Mouse (Mus musculus) midbrain, postnatal 0 days (tissue): ENCODE results near the gene Bmpr2. TPM values are rescaled to one million over a fixed set of nuclear protein-coding genes. Genes with fewer than 3 reads are reported as not detected.

Experiments used
- ATAC-seq: fragments of 200-750 bp; cut with Nextera tagmentation; 2 replicates; pipeline ENCODE4 v1.8.0; 2017; ENCODE audit warnings: moderate number of reproducible peaks, mild to moderate bottlenecking, moderate TSS enrichment, moderate library complexity; ENCODE audit not compliant: low FRiP score
- DNase-seq: peaks from one replicate; pipeline ENCODE4 v3.0.0-alpha.2; 2015; ENCODE audit warnings: low spot score
- H3K27ac ChIP-seq: fragments of 300-500 bp; sonication (generic); 2 replicates; pipeline ENCODE4 v1.5.1; 2014; ENCODE audit warnings: low read depth, mild to moderate bottlenecking, low read length, mixed read lengths
- H3K27me3 ChIP-seq: fragments of 300-500 bp; sonication (generic); 2 replicates; pipeline ENCODE4 v1.6.1; 2014; ENCODE audit warnings: low read length, control low read depth, mixed read lengths; ENCODE audit not compliant: insufficient read depth
- H3K36me3 ChIP-seq: fragments of 300-500 bp; sonication (generic); 2 replicates; pipeline ENCODE4 v1.6.1; 2014; ENCODE audit warnings: low read length, control low read depth, mixed read lengths; ENCODE audit not compliant: insufficient read depth
- H3K4me1 ChIP-seq: fragments of 300-500 bp; sonication (generic); 2 replicates; pipeline ENCODE4 v1.6.1; 2014; ENCODE audit warnings: mild to moderate bottlenecking, control low read depth, antibody characterized with exemption, low read length, mixed read lengths; ENCODE audit not compliant: insufficient read depth
- H3K4me2 ChIP-seq: fragments of 300-500 bp; sonication (generic); 2 replicates; pipeline ENCODE4 v1.6.1; 2014; ENCODE audit warnings: low read depth, mild to moderate bottlenecking, low read length, mixed read lengths; ENCODE audit not compliant: poor library complexity, severe bottlenecking
- H3K4me3 ChIP-seq: fragments of 300-500 bp; sonication (generic); 2 replicates; pipeline ENCODE4 v1.5.1; 2014; ENCODE audit warnings: low read depth, mild to moderate bottlenecking, low read length, moderate library complexity
- H3K9ac ChIP-seq: fragments of 300-500 bp; sonication (generic); replicated peaks from 2 replicates; pipeline ENCODE4 v1.6.1; 2014; ENCODE audit warnings: mild to moderate bottlenecking, low read length, moderate library complexity, mixed read lengths; ENCODE audit not compliant: poor library complexity, severe bottlenecking
- H3K9me3 ChIP-seq: fragments of 300-500 bp; sonication (generic); 2 replicates; pipeline ENCODE4 v1.6.1; 2016; ENCODE audit warnings: low read length, control low read depth
- CTCF ChIP-seq: IDR thresholded peaks from 2 replicates; pipeline ENCODE4 v1.5.1; 2016; ENCODE audit warnings: antibody characterized with exemption, mild to moderate bottlenecking
- WGBS: fragments of 180-500 bp; shearing (Covaris S2); extraction: QIAGEN DNeasy Blood & Tissue Kit; methylation state at CpG from one replicate; pipeline ENCODE4 v1.1.7; 2014; 5-methylcytosine and 5-hydroxymethylcytosine counted together
- polyA plus RNA-seq: library from polyadenylated mRNA; unstranded; fragments of >200 nt; fragmentation: Nextera tagmentation; extraction: Ambion mirVana; gene quantifications from 2 replicates; pipeline ENCODE4 v1.2.1, GENCODE M21; 2015
- total RNA-seq: library from RNA; depleted of rRNA; stranded (reverse); fragments of >200 nt; gene quantifications from 2 replicates; pipeline ENCODE4 v1.2.3, GENCODE M21; 2014

The Bmpr2 gene
- total and polyA plus RNA-seq, 2 experiments from 2014 or later = 8.8 to 65.2 TPM

GRCm38 (mm10) chr1:59902634-59903033 lies 139.4 kb downstream of the Bmpr2 start:
- no peak for DNase-seq
- H3K27me3 ChIP-seq = no peaks in the 10 kb centered on the region
- no peak overlapping the region for H3K4me3 ChIP-seq
- TF ChIP-seq CTCF = no peak
- H3K4me1 ChIP-seq = no peaks in the 10 kb centered on the region
- no peak overlapping the region for H3K4me2 ChIP-seq
- H3K36me3 ChIP-seq = no peaks in the 10 kb centered on the region
- no peaks in the 10 kb centered on the region for H3K9me3 ChIP-seq
- ATAC-seq = no peak
- H3K27ac ChIP-seq = no peak overlapping the region
- WGBS = 35% methylated on average over 3 of the region's 3 CpGs
- no peak overlapping the region for H3K9ac ChIP-seq

- Histone ChIP-seq H3K4me2 (no peak overlapping the region), H3K9ac (no peak overlapping the region), H3K9me3 (no peaks in the 10 kb centered on the region), H3K27me3 (no peaks in the 10 kb centered on the region), H3K27ac (no peak overlapping the region), H3K4me3 (no peak overlapping the region), H3K4me1 (no peaks in the 10 kb centered on the region), H3K36me3 (no peaks in the 10 kb centered on the region)
- no peak for ATAC-seq
- no peak for DNase-seq
- WGBS = 93% methylated on average over 6 of the region's 6 CpGs
- no peak for TF ChIP-seq CTCF
Measured at GRCm38 (mm10) chr1:59904630-59905295, 141.6 kb downstream of the Bmpr2 start.

- DNase-seq (no peak), ATAC-seq (no peak)
- WGBS = 89% methylated on average over 2 of the region's 2 CpGs
- Histone ChIP-seq H3K4me1 (no peaks in the 10 kb centered on the region), H3K4me3 (no peak overlapping the region), H3K9ac (no peak overlapping the region), H3K4me2 (no peak overlapping the region), H3K36me3 (no peaks in the 10 kb centered on the region), H3K27ac (no peak overlapping the region), H3K27me3 (no peaks in the 10 kb centered on the region), H3K9me3 (no peaks in the 10 kb centered on the region)
- no peak for TF ChIP-seq CTCF
Measured at GRCm38 (mm10) chr1:59905916-59906315, 142.7 kb downstream of the Bmpr2 start.

GRCm38 (mm10) chr1:59906819-59907521 lies 143.8 kb downstream of the Bmpr2 start:
- ATAC-seq (no peak), DNase-seq (no peak)
- no peaks in the 10 kb centered on the region for H3K4me1 ChIP-seq
- H3K9ac ChIP-seq = no peak overlapping the region
- no peak overlapping the region for H3K4me2 ChIP-seq
- no peak for TF ChIP-seq CTCF
- H3K4me3 ChIP-seq = no peak overlapping the region
- no peaks in the 10 kb centered on the region for H3K36me3 ChIP-seq
- no peaks in the 10 kb centered on the region for H3K9me3 ChIP-seq
- no peaks in the 10 kb centered on the region for H3K27me3 ChIP-seq
- WGBS = 90% methylated on average over 13 of the region's 13 CpGs
- H3K27ac ChIP-seq = no peak overlapping the region

GRCm38 (mm10) chr1:59907700-59908099 lies 144.5 kb downstream of the Bmpr2 start:
- no peaks in the 10 kb centered on the region for H3K36me3 ChIP-seq
- no peaks in the 10 kb centered on the region for H3K27me3 ChIP-seq
- 33% methylated on average over 2 of the region's 2 CpGs for WGBS
- no peak for DNase-seq
- H3K27ac ChIP-seq = no peak overlapping the region
- H3K9ac ChIP-seq = no peak overlapping the region
- H3K9me3 ChIP-seq = no peaks in the 10 kb centered on the region
- H3K4me1 ChIP-seq = no peaks in the 10 kb centered on the region
- no peak overlapping the region for H3K4me2 ChIP-seq
- no peak for ATAC-seq
- no peak overlapping the region for H3K4me3 ChIP-seq
- no peak for TF ChIP-seq CTCF

- Histone ChIP-seq H3K27me3 (no peaks in the 10 kb centered on the region), H3K4me1 (peaks cover 9% of the 10 kb centered on the region; the same call in 1 of the 2 replicates), H3K27ac (no peak overlapping the region), H3K9me3 (no peaks in the 10 kb centered on the region), H3K36me3 (no peaks in the 10 kb centered on the region), H3K4me2 (no peak overlapping the region), H3K9ac (no peak overlapping the region), H3K4me3 (no peak overlapping the region)
- ATAC-seq = no peak
- no peak for DNase-seq
- no peak for TF ChIP-seq CTCF
- 84% methylated on average over 1 of the region's 1 CpGs for WGBS
Measured at GRCm38 (mm10) chr1:59910941-59911340, 147.7 kb downstream of the Bmpr2 start.
